Mouse (Mus musculus): ENCODE data around the gene Plscr2.

Gene Plscr2

GRCm38 (mm10) chr9:92275486-92276207 is at the start of gene Plscr2:
Gene Plscr2, plus strand, starts transcription at chr9:92275602.
- DNase-seq (ENCODE audit: low spot score): no peak

GRCm38 (mm10) chr9:92226127-92226655 is 49.2 kb upstream of the Plscr2 start:
- DNase-seq (ENCODE audit: low spot score): no peak

- DNase-seq (ENCODE audit: low spot score): no peak
These were observed 48.6 kb upstream of the Plscr2 start for GRCm38 (mm10) chr9:92226795-92227194.

- no peak for DNase-seq (ENCODE audit: low spot score)
These were observed 46.3 kb upstream of the Plscr2 start for GRCm38 (mm10) chr9:92228867-92229832.

GRCm38 (mm10) chr9:92229833-92230205 is 45.6 kb upstream of the Plscr2 start:
- DNase-seq (ENCODE audit: low spot score): no peak

GRCm38 (mm10) chr9:92234901-92235458 is 40.4 kb upstream of the Plscr2 start:
- no peak for DNase-seq (ENCODE audit: low spot score)

GRCm38 (mm10) chr9:92248773-92249446 is 26.5 kb upstream of the Plscr2 start:
- DNase-seq (ENCODE audit: low spot score): no peak

- no peak for DNase-seq (ENCODE audit: low spot score)
These were observed 26.0 kb upstream of the Plscr2 start, which contains the start of gene Plscr1 for GRCm38 (mm10) chr9:92249447-92249852. Gene Plscr1, plus strand, starts transcription at chr9:92249750.

- no peak for DNase-seq (ENCODE audit: low spot score)
These were observed 25.2 kb upstream of the Plscr2 start for GRCm38 (mm10) chr9:92249987-92250772.

- no peak for DNase-seq (ENCODE audit: low spot score)
These were observed 22.7 kb upstream of the Plscr2 start for GRCm38 (mm10) chr9:92252718-92253117.

- DNase-seq (ENCODE audit: low spot score): no peak
These were observed 21.6 kb upstream of the Plscr2 start for GRCm38 (mm10) chr9:92253585-92254321.

GRCm38 (mm10) chr9:92260481-92261159 is 14.8 kb upstream of the Plscr2 start:
- no peak for DNase-seq (ENCODE audit: low spot score)

- DNase-seq (ENCODE audit: low spot score): no peak
These were observed 9.7 kb upstream of the Plscr2 start for GRCm38 (mm10) chr9:92265719-92266118.

GRCm38 (mm10) chr9:92266558-92267171 is 8.7 kb upstream of the Plscr2 start:
- no peak for DNase-seq (ENCODE audit: low spot score)

- DNase-seq (ENCODE audit: low spot score): no peak
These were observed 7.7 kb upstream of the Plscr2 start for GRCm38 (mm10) chr9:92267732-92268131.

- no peak for DNase-seq (ENCODE audit: low spot score)
These were observed 5.5 kb upstream of the Plscr2 start for GRCm38 (mm10) chr9:92269829-92270404.

- no peak for DNase-seq (ENCODE audit: low spot score)
These were observed 4.5 kb upstream of the Plscr2 start for GRCm38 (mm10) chr9:92270927-92271326.

GRCm38 (mm10) chr9:92272650-92273049 is 2.8 kb upstream of the Plscr2 start:
- DNase-seq (ENCODE audit: low spot score): no peak

- no peak for DNase-seq (ENCODE audit: low spot score)
These were observed 2.1 kb upstream of the Plscr2 start for GRCm38 (mm10) chr9:92273271-92273670.

All from layer of hippocampus, adult 9-10 months (tissue).